Mouse (Mus musculus) right cerebral cortex, adult 2 months (tissue): ENCODE data around the gene Sugp1.
A peak's percentile ranks its signal among the peaks of the same experiment; 100 is the strongest.

Source experiments
- DNase-seq, 2 experiments: peaks; one replicate each; pipeline ENCODE4 v3.0.0; 2021 to 2022; ENCODE audit warnings: low spot score in 2 of 2

Gene Sugp1

DNA sequence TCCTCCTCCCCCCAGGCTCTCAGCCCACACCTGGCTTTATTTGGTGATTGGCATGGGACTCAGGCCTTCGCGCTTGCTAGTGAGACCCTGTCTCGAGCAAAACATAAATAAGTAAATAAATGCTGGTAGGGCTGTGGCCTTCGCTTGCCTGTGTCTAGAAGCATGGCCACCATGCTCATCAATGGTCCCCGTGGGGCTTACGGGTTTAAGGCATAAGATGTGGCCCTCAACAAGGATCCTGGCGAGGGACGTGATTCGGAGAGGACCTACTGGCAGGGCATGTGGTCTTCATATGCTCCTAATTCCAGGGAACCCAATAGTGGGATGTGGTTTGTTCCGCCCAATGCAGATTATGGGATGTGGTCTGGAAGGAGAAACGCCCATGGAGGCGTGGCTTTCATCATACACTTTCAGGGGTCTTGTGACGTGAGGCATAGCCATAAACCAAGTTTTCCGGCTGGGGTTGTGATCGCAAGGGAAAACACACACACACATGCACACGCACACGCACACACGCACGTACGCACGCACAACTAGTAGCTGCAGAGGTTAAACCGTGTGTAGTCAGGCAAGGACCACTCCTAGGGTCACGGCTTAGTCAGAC lies 68.7 kb downstream of the Sugp1 start:
- DNase-seq, result no peak

DNA sequence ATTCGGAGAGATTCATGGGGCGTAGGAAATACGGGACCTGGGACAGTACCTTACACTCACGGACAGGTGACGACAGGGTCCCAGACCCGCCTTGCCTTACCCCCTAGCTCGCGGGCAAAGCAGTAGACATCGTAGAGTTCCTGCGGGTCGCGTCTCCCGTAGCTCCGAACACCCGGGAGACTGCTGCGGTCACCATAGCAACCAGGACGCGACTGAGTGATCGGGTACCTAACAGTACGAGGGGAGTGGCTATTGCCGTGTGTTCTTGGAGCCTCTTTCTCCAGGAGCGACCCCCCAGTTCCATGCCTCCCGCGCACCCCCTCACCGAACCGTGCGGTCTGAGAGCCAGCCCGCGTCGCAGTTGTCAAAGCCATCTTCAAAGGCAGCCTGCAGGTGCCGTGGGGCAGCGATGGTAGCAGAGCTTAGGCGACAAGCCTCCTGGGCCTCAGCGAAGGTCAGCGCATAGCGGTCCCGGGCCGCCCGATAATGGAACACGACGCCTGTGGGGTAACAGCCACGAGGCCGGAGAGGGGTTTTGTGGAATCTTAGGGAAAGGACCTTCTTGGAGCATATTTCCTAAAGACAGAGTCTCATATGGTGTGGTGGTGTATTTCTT lies 69.9 kb downstream of the Sugp1 start:
- DNase-seq, result peak in 1 of 2 experiments; percentile 33

DNA sequence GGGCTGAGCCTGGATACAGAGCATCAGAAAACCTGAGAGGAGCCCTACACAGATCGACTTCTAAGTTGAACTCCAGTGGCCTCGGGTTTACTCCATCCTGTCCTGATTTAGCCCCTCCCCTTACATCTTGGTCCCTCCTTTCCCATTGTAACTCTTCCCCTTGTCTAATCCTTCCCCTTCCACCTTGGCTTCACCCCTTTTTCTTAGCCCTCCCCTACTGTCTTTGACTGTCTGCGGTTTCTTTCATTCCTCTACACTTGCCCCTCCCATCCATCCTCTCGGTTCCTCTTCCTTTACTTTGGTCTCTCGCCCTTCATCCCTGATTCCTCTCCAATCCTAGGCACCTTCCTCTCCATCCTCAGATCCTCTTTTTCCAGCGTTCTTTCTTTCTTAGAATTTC lies 71.9 kb downstream of the Sugp1 start:
- no peak for DNase-seq

GRCm38 (mm10) chr8:70114892-70115291 lies 72.3 kb downstream of the Sugp1 start:
- DNase-seq, result no peak

GRCm38 (mm10) chr8:70117611-70118010 lies 75.0 kb downstream of the Sugp1 start:
- no peak for DNase-seq

GRCm38 (mm10) chr8:70118726-70119700 lies 76.4 kb downstream of the Sugp1 start:
- DNase-seq, result peak; percentile 78 to 79

GRCm38 (mm10) chr8:70120667-70121066 lies 78.1 kb downstream of the Sugp1 start, which contains the start of gene Ncan:
TSS of gene Ncan (minus strand) at chr8:70120873.
- DNase-seq, result peak; percentile 92 to 94
